In the genomic region with DNA sequence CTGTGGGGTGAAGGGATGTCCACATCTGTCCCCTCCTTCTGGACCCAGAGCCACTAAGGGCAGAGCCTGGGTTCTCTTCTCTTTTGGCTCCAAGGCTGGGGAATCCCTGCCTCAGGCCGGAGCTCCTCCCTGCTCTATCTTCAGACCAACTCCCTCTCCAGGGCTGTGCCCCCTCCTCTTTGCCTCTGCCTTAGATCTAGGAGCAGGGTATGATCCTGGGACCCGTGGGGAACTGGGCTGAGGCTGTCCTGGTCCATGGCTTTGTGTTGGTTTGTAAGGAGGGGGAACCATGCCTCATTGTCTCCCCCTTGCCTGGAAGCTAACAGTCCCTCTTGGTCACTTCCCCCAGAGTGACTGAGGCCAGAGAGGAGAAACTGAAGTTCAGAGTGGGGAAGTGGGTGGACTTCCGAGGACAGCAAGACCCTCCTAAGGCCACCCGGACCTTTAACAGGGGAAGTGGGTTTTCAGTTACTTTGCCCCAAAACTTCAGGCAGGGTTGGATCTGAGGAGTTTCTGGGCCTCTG, we compare ENCODE assay signal across 8 mouse cellular contexts. TPM values are rescaled to one million over a fixed set of nuclear protein-coding genes. Genes with fewer than 3 reads are reported as not detected.
DNase-seq lines count a peak whose midpoint lies in the region; ATAC-seq and TF ChIP-seq lines count a peak whose summit lies in the region.

No protein-coding gene starts in this region.

- H3K4me1 ChIP-seq in kidney, postnatal 0 days (replicated peaks; ENCODE audit: insufficient read depth, low read length) = peaks cover 10% of the 10 kb centered on the region
- peaks cover 37% of the 10 kb centered on the region for H3K4me1 ChIP-seq in forebrain, embryonic 10.5 days
- peaks cover 67% of the 10 kb centered on the region for H3K4me1 ChIP-seq in limb, embryonic 12.5 days (replicated peaks)
- peaks cover 13% of the 10 kb centered on the region for H3K4me1 ChIP-seq in neural tube, embryonic 12.5 days

- no peaks in the 10 kb centered on the region for H3K9me3 ChIP-seq in kidney, postnatal 0 days (replicated peaks; ENCODE audit: low read length)
- H3K9me3 ChIP-seq in forebrain, embryonic 10.5 days = no peaks in the 10 kb centered on the region
- H3K9me3 ChIP-seq in limb, embryonic 12.5 days = no peaks in the 10 kb centered on the region
- no peaks in the 10 kb centered on the region for H3K9me3 ChIP-seq in neural tube, embryonic 12.5 days

- H3K27me3 ChIP-seq in kidney, postnatal 0 days (ENCODE audit: insufficient read depth, low read length) = no peaks in the 10 kb centered on the region
- H3K27me3 ChIP-seq in forebrain, embryonic 10.5 days (ENCODE audit: poor library complexity, severe bottlenecking) = peaks cover 53% of the 10 kb centered on the region
- H3K27me3 ChIP-seq in limb, embryonic 12.5 days = no peaks in the 10 kb centered on the region
- peaks cover 3% of the 10 kb centered on the region; the same call in 1 of the 2 replicates for H3K27me3 ChIP-seq in neural tube, embryonic 12.5 days (replicated peaks)

- peak overlapping the region; percentile 83 for H3K4me2 ChIP-seq in kidney, postnatal 0 days (ENCODE audit: low read length)
- H3K4me2 ChIP-seq in limb, embryonic 12.5 days = peak overlapping the region; percentile 89
- peak overlapping the region; percentile 92 for H3K4me2 ChIP-seq in neural tube, embryonic 12.5 days (replicated peaks)

- H3K9ac ChIP-seq in kidney, postnatal 0 days (ENCODE audit: low read depth, low read length) = peak overlapping the region; percentile 42; the same call in 1 of the 2 replicates
- H3K9ac ChIP-seq in limb, embryonic 12.5 days (replicated peaks) = peak overlapping the region; percentile 85
- peak overlapping the region; percentile 77 for H3K9ac ChIP-seq in neural tube, embryonic 12.5 days

- no peak for DNase-seq in kidney, postnatal 0 days (ENCODE audit: low spot score)
- DNase-seq in kidney, postnatal 4 days = no peak
- DNase-seq in forebrain, embryonic 10.5 days (ENCODE audit: extremely low spot score, low spot score) = no peak
- DNase-seq in spleen, adult 12 weeks (ENCODE audit: low spot score) = no peak
- DNase-seq in layer of hippocampus, adult 18-20 months (ENCODE audit: low spot score in 2 of 2) = no peak

- peak overlapping the region; percentile 42 for H3K4me3 ChIP-seq in kidney, postnatal 0 days (replicated peaks; ENCODE audit: low read depth, low read length)
- peak overlapping the region; percentile 70 for H3K4me3 ChIP-seq in forebrain, embryonic 10.5 days
- peak overlapping the region; percentile 62 for H3K4me3 ChIP-seq in limb, embryonic 12.5 days (replicated peaks)
- H3K4me3 ChIP-seq in neural tube, embryonic 12.5 days = peak overlapping the region; percentile 64

- TF ChIP-seq CTCF in kidney, postnatal 0 days (IDR thresholded peaks at IDR 0.05; ENCODE audit: low read depth) = no peak

- no peak for ATAC-seq in kidney, postnatal 0 days (replicated peaks; ENCODE audit: low FRiP score, low read depth)
- ATAC-seq in limb, embryonic 12.5 days (ENCODE audit: insufficient number of reproducible peaks, insufficient read depth, low FRiP score, low TSS enrichment, low read depth) = 0 out of 2 replicates have a peak, but pooled peaks have one; percentile 5
- ATAC-seq in neural tube, embryonic 12.5 days (ENCODE audit: low FRiP score, low read depth) = no peak
- no peak for ATAC-seq in inflammation-experienced regulatory T-cells, adult 6 months

- WGBS in kidney, postnatal 0 days = 24% methylated on average over 4 of the region's 4 CpGs
- WGBS in forebrain, embryonic 10.5 days = 37% methylated on average over 4 of the region's 4 CpGs
- 10% methylated on average over 4 of the region's 4 CpGs for WGBS in limb, embryonic 12.5 days
- 47% methylated on average over 4 of the region's 4 CpGs for WGBS in neural tube, embryonic 12.5 days

- peak overlapping the region; percentile 65 for H3K27ac ChIP-seq in kidney, postnatal 0 days
- peak overlapping the region; percentile 87 for H3K27ac ChIP-seq in forebrain, embryonic 10.5 days
- peak overlapping the region; percentile 91 for H3K27ac ChIP-seq in limb, embryonic 12.5 days
- no peak overlapping the region for H3K27ac ChIP-seq in neural tube, embryonic 12.5 days

- H3K36me3 ChIP-seq in kidney, postnatal 0 days (ENCODE audit: insufficient read depth, low read length) = no peaks in the 10 kb centered on the region
- H3K36me3 ChIP-seq in forebrain, embryonic 10.5 days (replicated peaks) = no peaks in the 10 kb centered on the region
- peaks cover 26% of the 10 kb centered on the region for H3K36me3 ChIP-seq in limb, embryonic 12.5 days
- no peaks in the 10 kb centered on the region for H3K36me3 ChIP-seq in neural tube, embryonic 12.5 days

RNA-seq across cellular contexts. Expression of a gene that starts 0.8 kb away (rescaled TPM):
- 47.5 and 52.9 TPM in 2 replicates for polyA plus RNA-seq in kidney, postnatal 0 days (2015; fragmentation: Nextera tagmentation; extraction: Ambion mirVana)
- 49.5 and 53.1 TPM in 2 replicates for polyA plus RNA-seq in forebrain, embryonic 10.5 days (2016; fragmentation: Nextera tagmentation; extraction: Ambion mirVana)
- polyA plus RNA-seq in limb, embryonic 12.5 days (2016; fragmentation: Nextera tagmentation; extraction: Ambion mirVana) = 188 and 205 TPM in 2 replicates
- 46.1 and 51.4 TPM in 2 replicates for polyA plus RNA-seq in neural tube, embryonic 12.5 days (2016; fragmentation: Nextera tagmentation; extraction: Ambion mirVana)
- total RNA-seq in layer of hippocampus, adult 18-20 months (2021) = 10 to 100 TPM; 14.8 to 15.4 TPM
- 1 to 10 TPM in 1 of 3 experiments, under 1 TPM in 2; 0.49 to 1.1 (median 0.50) TPM for polyA plus RNA-seq in inflammation-experienced regulatory T-cells, adult 6 months (2017; shearing (Covaris generic))

RNA-seq across cellular contexts. Expression of a gene that starts 31.8 kb away (rescaled TPM):
- 11.2 and 13.9 TPM in 2 replicates for polyA plus RNA-seq in kidney, postnatal 0 days (2015; fragmentation: Nextera tagmentation; extraction: Ambion mirVana)
- polyA plus RNA-seq in forebrain, embryonic 10.5 days (2016; fragmentation: Nextera tagmentation; extraction: Ambion mirVana) = 15.9 and 19.7 TPM in 2 replicates
- 52.7 and 56.6 TPM in 2 replicates for polyA plus RNA-seq in limb, embryonic 12.5 days (2016; fragmentation: Nextera tagmentation; extraction: Ambion mirVana)
- polyA plus RNA-seq in neural tube, embryonic 12.5 days (2016; fragmentation: Nextera tagmentation; extraction: Ambion mirVana) = 15.2 and 17.3 TPM in 2 replicates
- total RNA-seq in layer of hippocampus, adult 18-20 months (2021) = 10 to 100 TPM; 26.9 to 30.7 TPM
- not detected for polyA plus RNA-seq in inflammation-experienced regulatory T-cells, adult 6 months (2017; shearing (Covaris generic))

RNA-seq across cellular contexts. Expression of a gene that starts 40.2 kb away (rescaled TPM):
- polyA plus RNA-seq in kidney, postnatal 0 days (2015; fragmentation: Nextera tagmentation; extraction: Ambion mirVana) = 3.6 TPM in 2 replicates
- 0.76 and 1.3 TPM in 2 replicates for polyA plus RNA-seq in forebrain, embryonic 10.5 days (2016; fragmentation: Nextera tagmentation; extraction: Ambion mirVana)
- polyA plus RNA-seq in limb, embryonic 12.5 days (2016; fragmentation: Nextera tagmentation; extraction: Ambion mirVana) = 1.3 and 1.7 TPM in 2 replicates
- polyA plus RNA-seq in neural tube, embryonic 12.5 days (2016; fragmentation: Nextera tagmentation; extraction: Ambion mirVana) = 1.5 and 2.3 TPM in 2 replicates
- 1 to 10 TPM; 6.1 to 6.7 TPM for total RNA-seq in layer of hippocampus, adult 18-20 months (2021)
- 1 to 10 TPM in 1 of 3 experiments, not detected in 2; 1.1 TPM for polyA plus RNA-seq in inflammation-experienced regulatory T-cells, adult 6 months (2017; shearing (Covaris generic))

Comparison
In these comparisons a context has a peak if more than half of its experiments do, and no peak if none do; other contexts are left out.
1. RNA of a gene that starts 0.8 kb away (polyA plus RNA-seq): 188 to 205 TPM in limb, embryonic 12.5 days, 49.5 to 53.1 TPM in forebrain, embryonic 10.5 days, 46.1 to 51.4 TPM in neural tube, embryonic 12.5 days and 47.5 to 52.9 TPM in kidney, postnatal 0 days; 0.49 to 1.1 TPM in inflammation-experienced regulatory T-cells, adult 6 months; every median in the first group is over 10 times any median in the second.
2. RNA of a gene that starts 31.8 kb away (polyA plus RNA-seq): 52.7 to 56.6 TPM in limb, embryonic 12.5 days, 15.2 to 17.3 TPM in neural tube, embryonic 12.5 days, 15.9 to 19.7 TPM in forebrain, embryonic 10.5 days and 11.2 to 13.9 TPM in kidney, postnatal 0 days; not detected in inflammation-experienced regulatory T-cells, adult 6 months; every median in the first group is over 10 times any median in the second.
3. Peak in every context shown above with its lines, with median percentiles within 50 percentile points of each other: H3K4me2 ChIP-seq, H3K4me3 ChIP-seq and H3K9ac ChIP-seq.